Mouse (Mus musculus): ENCODE measurements at regions not wholly inside any gene's neighbourhood (a gene's known extent, or its start where the extent isn't known, plus 50 kb on each side); places are given as distances from the start of the nearest gene placed in this dataset.
A peak's percentile ranks its signal among the peaks of the same experiment; 100 is the strongest.

DNA sequence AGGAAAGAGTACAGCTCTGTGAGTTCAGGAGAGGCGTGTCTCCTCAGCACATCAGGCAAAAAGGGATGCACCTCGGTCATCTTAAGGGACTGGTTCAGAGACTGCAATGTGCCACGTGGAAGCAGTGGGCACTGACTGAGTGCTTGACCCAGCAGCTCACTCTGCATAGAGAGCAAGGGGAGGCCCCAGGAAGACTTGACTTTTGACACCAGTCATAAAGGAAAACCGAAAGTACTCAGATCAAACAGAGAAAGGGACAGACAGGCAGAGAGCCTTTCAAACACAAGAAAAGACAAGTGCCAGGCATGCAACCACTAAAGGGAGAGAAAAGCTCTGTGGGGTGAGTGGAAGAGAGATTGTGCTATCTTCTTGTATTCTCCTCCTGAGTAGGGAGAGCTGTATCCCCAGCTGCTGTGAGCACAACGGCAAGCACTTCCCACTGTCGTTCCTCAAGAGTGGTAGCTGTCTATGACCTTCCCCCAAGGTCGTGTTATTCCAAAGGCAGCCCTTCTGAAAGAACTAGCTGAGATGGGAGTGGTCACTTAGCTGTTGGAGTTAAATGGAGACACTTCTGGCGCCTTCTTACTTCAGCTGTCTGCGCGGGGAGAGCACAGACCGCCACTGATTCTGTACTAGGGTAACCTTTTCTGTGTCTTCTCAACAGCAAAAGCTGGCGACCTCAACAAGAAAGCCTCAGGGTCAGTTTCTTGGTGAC lies 119.4 kb upstream of the Cpeb2 start:
- no peak overlapping the region for H3K9ac ChIP-seq (ENCODE audit: low read length)
- 77% methylated on average over 12 of the region's 12 CpGs for WGBS
- no peaks in the 10 kb centered on the region for H3K36me3 ChIP-seq (ENCODE audit: control insufficient read depth, insufficient read depth, low read length)
- H3K27me3 ChIP-seq (ENCODE audit: control insufficient read depth, insufficient read depth, low read length): no peaks in the 10 kb centered on the region
- H3K4me1 ChIP-seq (ENCODE audit: control insufficient read depth, insufficient read depth, low read length): no peaks in the 10 kb centered on the region
- no peak overlapping the region for H3K4me3 ChIP-seq (ENCODE audit: low read depth, low read length)
- ATAC-seq (ENCODE audit: low FRiP score): no peak
- no peaks in the 10 kb centered on the region for H3K9me3 ChIP-seq (ENCODE audit: control insufficient read depth, low read length)
- H3K27ac ChIP-seq (ENCODE audit: low read depth, low read length): no peak overlapping the region
- H3K4me2 ChIP-seq: no peak overlapping the region
- peak; percentile 75 for DNase-seq (ENCODE audit: low spot score, missing footprints)

DNA sequence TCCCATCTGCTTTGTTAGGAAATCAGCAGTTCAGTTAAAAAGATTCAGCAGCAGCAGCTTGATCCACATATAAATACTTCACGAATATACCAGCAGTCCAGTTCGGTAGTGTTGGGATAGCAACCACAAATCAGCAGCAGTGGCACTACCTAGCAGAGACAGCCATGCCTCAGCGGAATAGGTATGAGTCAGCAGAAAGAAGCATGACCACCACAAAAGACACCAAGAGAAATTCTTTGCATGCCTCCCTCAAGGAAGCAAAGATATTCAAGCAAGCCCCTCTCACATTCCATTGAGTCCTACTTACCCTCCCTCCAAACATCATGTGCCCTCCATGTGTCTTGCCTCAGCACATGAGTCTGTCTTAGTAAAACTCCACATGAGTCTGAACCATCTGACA lies 117.5 kb upstream of the Cpeb2 start:
- 94% methylated on average over 3 of the region's 3 CpGs for WGBS

DNA sequence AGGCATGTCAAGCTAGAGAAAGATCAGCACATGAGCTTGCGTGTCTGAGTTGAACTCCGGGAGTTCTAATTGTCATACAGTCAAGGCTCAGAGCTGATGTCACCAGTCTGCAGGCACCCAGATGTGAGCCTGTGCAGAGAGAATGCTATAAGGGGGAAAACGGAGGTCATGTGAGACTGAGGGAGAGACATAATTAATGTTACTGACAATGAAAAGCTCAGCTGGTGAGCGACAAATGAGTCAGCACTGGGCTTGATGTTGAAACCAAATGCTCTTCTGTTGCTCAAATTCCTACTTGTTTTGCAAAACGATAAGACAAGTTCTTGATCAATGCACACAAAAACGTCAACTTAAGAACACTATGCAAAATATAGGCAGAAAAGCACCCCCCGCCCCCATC lies 116.1 kb upstream of the Cpeb2 start:
- ATAC-seq (ENCODE audit: low FRiP score) (no peak), DNase-seq (ENCODE audit: low spot score, missing footprints) (peak; percentile 44)
- WGBS: 86% methylated on average over 7 of the region's 7 CpGs

More for the DNA sequence above, 117.5 kb upstream of the Cpeb2 start:
- Histone ChIP-seq H3K9me3 (ENCODE audit: control insufficient read depth, low read length) (no peaks in the 10 kb centered on the region), H3K4me3 (ENCODE audit: low read depth, low read length) (no peak overlapping the region), H3K36me3 (ENCODE audit: control insufficient read depth, insufficient read depth, low read length) (no peaks in the 10 kb centered on the region), H3K9ac (ENCODE audit: low read length) (no peak overlapping the region), H3K4me2 (no peak overlapping the region), H3K27ac (ENCODE audit: low read depth, low read length) (no peak overlapping the region), H3K27me3 (ENCODE audit: control insufficient read depth, insufficient read depth, low read length) (no peaks in the 10 kb centered on the region), H3K4me1 (ENCODE audit: control insufficient read depth, insufficient read depth, low read length) (no peaks in the 10 kb centered on the region)
- ATAC-seq (ENCODE audit: low FRiP score) (no peak), DNase-seq (ENCODE audit: low spot score, missing footprints) (peak; percentile 37)

DNA sequence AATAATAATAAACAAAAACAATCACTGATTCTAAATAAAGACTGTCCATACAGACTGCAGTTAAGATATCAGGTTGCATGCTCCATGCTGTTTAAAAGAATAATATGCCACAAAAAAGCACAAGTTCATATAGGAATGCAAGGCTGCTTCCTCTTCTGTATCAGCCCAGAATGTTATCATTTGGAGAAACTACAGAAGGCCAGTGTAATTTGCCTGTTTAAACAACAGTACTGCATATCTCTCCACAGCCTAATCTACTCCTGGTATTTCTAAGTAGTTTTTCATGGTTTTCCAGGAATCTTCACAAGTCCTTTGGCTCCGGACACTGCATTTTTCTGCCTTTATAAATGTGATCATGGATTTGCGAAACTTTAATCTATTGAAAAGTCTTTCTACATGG lies 111.9 kb upstream of the Cpeb2 start:
- no peak overlapping the region for H3K9ac ChIP-seq (ENCODE audit: low read length)
- H3K36me3 ChIP-seq (ENCODE audit: control insufficient read depth, insufficient read depth, low read length): no peaks in the 10 kb centered on the region
- DNase-seq (ENCODE audit: low spot score, missing footprints): no peak
- no peaks in the 10 kb centered on the region for H3K9me3 ChIP-seq (ENCODE audit: control insufficient read depth, low read length)
- no peaks in the 10 kb centered on the region for H3K27me3 ChIP-seq (ENCODE audit: control insufficient read depth, insufficient read depth, low read length)
- H3K4me3 ChIP-seq (ENCODE audit: low read depth, low read length): no peak overlapping the region
- H3K4me1 ChIP-seq (ENCODE audit: control insufficient read depth, insufficient read depth, low read length): no peaks in the 10 kb centered on the region
- 93% methylated on average over 2 of the region's 2 CpGs for WGBS
- H3K27ac ChIP-seq (ENCODE audit: low read depth, low read length): no peak overlapping the region
- ATAC-seq (ENCODE audit: low FRiP score): no peak
- no peak overlapping the region for H3K4me2 ChIP-seq

More for the DNA sequence above, 116.1 kb upstream of the Cpeb2 start:
- no peak overlapping the region for H3K27ac ChIP-seq (ENCODE audit: low read depth, low read length)
- no peak overlapping the region for H3K9ac ChIP-seq (ENCODE audit: low read length)
- H3K4me3 ChIP-seq (ENCODE audit: low read depth, low read length): no peak overlapping the region
- H3K9me3 ChIP-seq (ENCODE audit: control insufficient read depth, low read length): no peaks in the 10 kb centered on the region
- H3K27me3 ChIP-seq (ENCODE audit: control insufficient read depth, insufficient read depth, low read length): no peaks in the 10 kb centered on the region
- H3K4me2 ChIP-seq: no peak overlapping the region
- no peaks in the 10 kb centered on the region for H3K36me3 ChIP-seq (ENCODE audit: control insufficient read depth, insufficient read depth, low read length)
- H3K4me1 ChIP-seq (ENCODE audit: control insufficient read depth, insufficient read depth, low read length): no peaks in the 10 kb centered on the region

DNA sequence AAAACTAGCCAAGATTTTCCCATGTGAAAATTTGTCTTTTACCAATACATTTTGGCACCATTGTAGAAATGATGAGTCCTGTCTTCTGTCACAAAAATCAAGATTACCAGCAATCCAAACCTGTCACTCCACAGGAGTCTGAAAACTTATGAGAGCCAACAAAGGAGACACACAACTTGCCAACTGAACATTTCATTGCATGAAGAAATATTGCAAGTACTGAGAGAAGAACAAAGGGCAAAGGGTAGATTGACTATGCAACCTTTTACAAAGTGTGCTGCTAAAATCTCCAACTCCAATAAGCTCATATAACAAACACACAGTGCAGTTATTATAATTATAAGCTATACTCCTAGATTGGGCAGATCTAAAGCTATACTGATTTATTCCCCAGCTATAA lies 108.7 kb upstream of the Cpeb2 start:
- H3K4me3 ChIP-seq (ENCODE audit: low read depth, low read length): no peak overlapping the region
- H3K36me3 ChIP-seq (ENCODE audit: control insufficient read depth, insufficient read depth, low read length): no peaks in the 10 kb centered on the region
- DNase-seq (ENCODE audit: low spot score, missing footprints): no peak
- H3K9me3 ChIP-seq (ENCODE audit: control insufficient read depth, low read length): no peaks in the 10 kb centered on the region
- ATAC-seq (ENCODE audit: low FRiP score): no peak
- no peaks in the 10 kb centered on the region for H3K27me3 ChIP-seq (ENCODE audit: control insufficient read depth, insufficient read depth, low read length)
- H3K4me1 ChIP-seq (ENCODE audit: control insufficient read depth, insufficient read depth, low read length): no peaks in the 10 kb centered on the region
- H3K27ac ChIP-seq (ENCODE audit: low read depth, low read length): no peak overlapping the region
- no peak overlapping the region for H3K9ac ChIP-seq (ENCODE audit: low read length)
- no peak overlapping the region for H3K4me2 ChIP-seq

DNA sequence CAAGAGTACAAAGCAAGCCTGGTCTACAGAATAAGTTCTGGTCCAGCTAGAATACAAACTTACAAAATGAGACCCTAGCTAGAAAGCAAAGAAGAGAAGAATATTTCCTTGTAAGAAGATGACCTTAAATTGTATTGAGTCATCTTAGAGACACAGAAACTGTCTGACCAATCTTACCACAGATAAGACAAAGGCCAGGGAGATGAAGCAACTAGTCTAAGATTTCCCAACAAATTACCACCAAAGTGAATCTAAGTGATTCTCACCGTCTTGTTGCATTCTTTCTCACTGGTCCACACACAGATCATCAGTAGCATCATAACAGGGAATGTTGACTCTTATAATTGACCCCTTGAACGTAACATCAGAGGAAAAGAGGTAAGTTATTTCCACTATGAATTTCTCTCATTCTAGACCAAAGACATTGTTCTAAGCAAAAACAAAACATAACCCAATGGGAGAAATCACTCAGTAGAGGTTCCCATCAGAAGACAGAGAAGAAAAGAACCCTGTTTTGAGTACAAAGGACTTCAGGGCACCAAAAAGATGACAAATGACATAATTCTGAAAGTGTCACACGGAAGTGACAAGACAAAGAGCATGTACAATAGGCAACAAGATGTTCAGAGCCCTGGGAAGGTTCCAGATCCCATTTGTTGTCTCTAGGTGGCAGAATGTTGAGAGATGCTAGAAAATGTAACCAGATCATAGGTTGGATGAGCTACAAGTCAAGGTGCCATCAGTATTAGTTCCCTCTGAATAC lies 107.0 kb upstream of the Cpeb2 start:
- Histone ChIP-seq H3K27me3 (ENCODE audit: control insufficient read depth, insufficient read depth, low read length) (no peaks in the 10 kb centered on the region), H3K4me2 (no peak overlapping the region), H3K4me1 (ENCODE audit: control insufficient read depth, insufficient read depth, low read length) (no peaks in the 10 kb centered on the region), H3K4me3 (ENCODE audit: low read depth, low read length) (no peak overlapping the region), H3K9ac (ENCODE audit: low read length) (no peak overlapping the region), H3K27ac (ENCODE audit: low read depth, low read length) (no peak overlapping the region), H3K36me3 (ENCODE audit: control insufficient read depth, insufficient read depth, low read length) (no peaks in the 10 kb centered on the region), H3K9me3 (ENCODE audit: control insufficient read depth, low read length) (no peaks in the 10 kb centered on the region)
- WGBS: 90% methylated on average over 3 of the region's 3 CpGs
- ATAC-seq (ENCODE audit: low FRiP score) (no peak), DNase-seq (ENCODE audit: low spot score, missing footprints) (no peak)

DNA sequence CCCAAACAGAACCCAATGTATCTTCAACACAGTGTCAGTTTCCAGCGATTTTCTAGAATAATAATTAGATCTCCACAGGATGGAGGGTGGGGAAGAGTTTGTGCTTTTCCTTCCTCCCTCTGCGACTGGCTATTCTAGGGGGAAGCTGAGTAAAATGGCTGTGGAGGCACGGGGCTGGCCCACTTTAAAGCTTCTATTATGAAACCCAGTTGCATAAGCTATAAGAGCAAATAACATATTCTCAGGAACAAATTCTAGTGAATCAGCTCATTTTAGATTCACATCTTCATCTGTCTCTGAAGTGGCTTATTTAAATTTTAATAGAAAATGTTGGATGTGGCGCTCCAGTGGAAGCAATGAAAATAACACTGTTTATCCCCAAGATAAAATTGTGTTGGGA lies 102.6 kb upstream of the Cpeb2 start:
- no peak overlapping the region for H3K4me3 ChIP-seq (ENCODE audit: low read depth, low read length)
- H3K9ac ChIP-seq (ENCODE audit: low read length): no peak overlapping the region
- WGBS: 80% methylated on average over 4 of the region's 4 CpGs
- H3K27me3 ChIP-seq (ENCODE audit: control insufficient read depth, insufficient read depth, low read length): no peaks in the 10 kb centered on the region
- no peaks in the 10 kb centered on the region for H3K9me3 ChIP-seq (ENCODE audit: control insufficient read depth, low read length)
- DNase-seq (ENCODE audit: low spot score, missing footprints) (no peak), ATAC-seq (ENCODE audit: low FRiP score) (no peak)
- H3K36me3 ChIP-seq (ENCODE audit: control insufficient read depth, insufficient read depth, low read length): no peaks in the 10 kb centered on the region
- H3K4me1 ChIP-seq (ENCODE audit: control insufficient read depth, insufficient read depth, low read length): no peaks in the 10 kb centered on the region
- H3K4me2 ChIP-seq: no peak overlapping the region
- no peak overlapping the region for H3K27ac ChIP-seq (ENCODE audit: low read depth, low read length)

DNA sequence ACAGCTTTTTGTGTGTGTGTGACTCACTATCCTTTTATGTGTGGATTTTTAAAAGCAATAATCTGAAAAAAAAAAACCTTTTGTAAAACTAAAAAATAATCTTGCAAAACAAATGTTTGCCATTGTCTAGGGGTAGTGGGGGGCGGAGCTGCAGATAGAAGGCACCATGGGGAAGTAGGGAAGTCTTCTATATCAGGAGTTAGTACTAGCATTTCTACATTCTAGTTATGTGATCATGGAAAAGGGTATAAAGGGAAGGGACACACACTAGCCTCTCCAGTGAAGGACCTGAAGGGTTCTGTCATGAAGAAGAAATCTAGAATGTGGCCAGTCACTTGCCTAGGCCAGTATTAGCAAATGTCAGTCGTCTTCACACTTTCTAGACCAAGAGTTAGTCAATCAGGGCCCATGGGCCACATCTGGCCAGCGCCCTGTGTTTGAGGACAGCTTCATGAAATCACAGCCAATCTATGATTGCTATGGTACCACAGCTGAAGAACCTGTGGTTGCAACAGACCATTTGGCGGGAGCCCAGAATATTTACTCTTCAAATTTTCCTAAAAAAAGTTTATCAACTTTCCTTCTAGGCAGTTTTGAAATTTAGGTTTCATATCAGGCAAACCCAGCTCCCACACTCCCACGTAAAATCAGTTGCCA lies 101.9 kb upstream of the Cpeb2 start:
- H3K27me3 ChIP-seq (ENCODE audit: control insufficient read depth, insufficient read depth, low read length): no peaks in the 10 kb centered on the region
- no peak overlapping the region for H3K4me3 ChIP-seq (ENCODE audit: low read depth, low read length)
- no peaks in the 10 kb centered on the region for H3K36me3 ChIP-seq (ENCODE audit: control insufficient read depth, insufficient read depth, low read length)
- no peak overlapping the region for H3K27ac ChIP-seq (ENCODE audit: low read depth, low read length)
- no peak overlapping the region for H3K9ac ChIP-seq (ENCODE audit: low read length)
- no peak for DNase-seq (ENCODE audit: low spot score, missing footprints)
- no peak for ATAC-seq (ENCODE audit: low FRiP score)
- H3K4me2 ChIP-seq: no peak overlapping the region
- no peaks in the 10 kb centered on the region for H3K4me1 ChIP-seq (ENCODE audit: control insufficient read depth, insufficient read depth, low read length)
- H3K9me3 ChIP-seq (ENCODE audit: control insufficient read depth, low read length): no peaks in the 10 kb centered on the region
- 92% methylated on average over 5 of the region's 5 CpGs for WGBS

DNA sequence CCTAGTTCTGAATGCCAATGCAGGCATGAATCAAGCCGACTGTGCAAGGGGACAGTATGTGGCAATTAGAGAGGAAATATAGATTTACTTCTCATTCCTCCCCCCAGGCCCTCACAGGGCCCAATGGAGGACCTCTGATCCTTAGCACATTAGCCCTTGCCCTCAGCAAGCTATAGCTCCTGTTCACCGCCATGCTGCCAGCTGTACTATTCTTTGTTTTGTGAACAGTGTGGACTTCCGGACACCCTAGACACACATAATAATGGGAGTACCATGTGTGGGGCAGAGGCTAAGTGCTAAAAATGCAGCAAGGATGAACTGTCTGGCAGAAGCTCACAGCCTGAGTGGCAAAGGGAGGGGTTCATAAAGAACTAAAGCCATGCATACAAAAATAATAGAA lies 99.3 kb upstream of the Cpeb2 start:
- 87% methylated on average over 3 of the region's 3 CpGs for WGBS
- Histone ChIP-seq H3K9me3 (ENCODE audit: control insufficient read depth, low read length) (no peaks in the 10 kb centered on the region), H3K27ac (ENCODE audit: low read depth, low read length) (no peak overlapping the region), H3K36me3 (ENCODE audit: control insufficient read depth, insufficient read depth, low read length) (no peaks in the 10 kb centered on the region), H3K4me1 (ENCODE audit: control insufficient read depth, insufficient read depth, low read length) (no peaks in the 10 kb centered on the region), H3K27me3 (ENCODE audit: control insufficient read depth, insufficient read depth, low read length) (no peaks in the 10 kb centered on the region), H3K4me3 (ENCODE audit: low read depth, low read length) (no peak overlapping the region), H3K4me2 (no peak overlapping the region), H3K9ac (ENCODE audit: low read length) (no peak overlapping the region)
- DNase-seq (ENCODE audit: low spot score, missing footprints) (no peak), ATAC-seq (ENCODE audit: low FRiP score) (no peak)

All from midbrain, embryonic 11.5 days (tissue).